Mouse (Mus musculus): ENCODE measurements at regions not wholly inside any gene's neighbourhood (a gene's known extent, or its start where the extent isn't known, plus 50 kb on each side); places are given as distances from the start of the nearest gene placed in this dataset.

- H3K9me3 ChIP-seq (ENCODE audit: control insufficient read depth, insufficient read depth, low read depth, low read length): no peaks in the 10 kb centered on the region
- no peaks in the 10 kb centered on the region for H3K36me3 ChIP-seq (ENCODE audit: control insufficient read depth, insufficient read depth, low read length, poor library complexity, severe bottlenecking)
- no peak overlapping the region for H3K27ac ChIP-seq (ENCODE audit: insufficient read depth, low read depth, low read length, poor library complexity, severe bottlenecking)
- no peak for DNase-seq (ENCODE audit: low read depth, low spot score)
- H3K4me1 ChIP-seq (ENCODE audit: control insufficient read depth in 2 of 2, insufficient read depth in 2 of 2, low read length in 2 of 2, poor library complexity in 1 of 2): 0 out of 4 replicates have a peak, but pooled peaks cover 0 to 1% of the 10 kb centered on the region in 2 experiments
- in situ Hi-C loops (cut with MboI; ENCODE audit: low sequenced_read_pairs in 2 of 2, unreplicated experiment in 2 of 2): no loop called here
- H3K4me3 ChIP-seq (ENCODE audit: insufficient read depth in 1 of 2, low read depth in 1 of 2, low read length in 2 of 2, poor library complexity in 1 of 2, severe bottlenecking in 1 of 2): no peak overlapping the region
- H3K9ac ChIP-seq (ENCODE audit: insufficient read depth, low read depth, low read length, poor library complexity, severe bottlenecking): no peak overlapping the region
- TF ChIP-seq ZC3H11A (IDR thresholded peaks at IDR 0.05; ENCODE audit: borderline replicate concordance, low read depth, low read length) (no peak), HCFC1 (IDR thresholded peaks at IDR 0.05; ENCODE audit: borderline replicate concordance, insufficient read depth, low read length) (no peak), ZNF384 (IDR thresholded peaks at IDR 0.05; ENCODE audit: low read depth, low read length) (no peak), CHD2 (IDR thresholded peaks at IDR 0.05; ENCODE audit: low read depth, low read length) (no peak), MAFK (IDR thresholded peaks at IDR 0.05; ENCODE audit: insufficient read depth, low read depth, low read length) (no peak)
These were observed 94.0 kb upstream of the Mon1b start for GRCm38 (mm10) chr8:113541437-113541836.

- Histone ChIP-seq H3K9ac (ENCODE audit: insufficient read depth, low read depth, low read length, poor library complexity, severe bottlenecking) (no peak overlapping the region), H3K27ac (ENCODE audit: insufficient read depth, low read depth, low read length, poor library complexity, severe bottlenecking) (no peak overlapping the region), H3K36me3 (ENCODE audit: control insufficient read depth, insufficient read depth, low read length, poor library complexity, severe bottlenecking) (no peaks in the 10 kb centered on the region), H3K4me1 (ENCODE audit: control insufficient read depth in 2 of 2, insufficient read depth in 2 of 2, low read length in 2 of 2, poor library complexity in 1 of 2) (no peaks in the 10 kb centered on the region), H3K9me3 (ENCODE audit: control insufficient read depth, insufficient read depth, low read depth, low read length) (no peaks in the 10 kb centered on the region), H3K4me3 (ENCODE audit: insufficient read depth in 1 of 2, low read depth in 1 of 2, low read length in 2 of 2, poor library complexity in 1 of 2, severe bottlenecking in 1 of 2) (no peak overlapping the region)
- TF ChIP-seq CHD2 (IDR thresholded peaks at IDR 0.05; ENCODE audit: low read depth, low read length) (no peak), ZC3H11A (IDR thresholded peaks at IDR 0.05; ENCODE audit: borderline replicate concordance, low read depth, low read length) (no peak), HCFC1 (IDR thresholded peaks at IDR 0.05; ENCODE audit: borderline replicate concordance, insufficient read depth, low read length) (no peak), ZNF384 (IDR thresholded peaks at IDR 0.05; ENCODE audit: low read depth, low read length) (no peak), MAFK (IDR thresholded peaks at IDR 0.05; ENCODE audit: insufficient read depth, low read depth, low read length) (no peak)
- no peak for DNase-seq (ENCODE audit: low read depth, low spot score)
- in situ Hi-C loops (cut with MboI; ENCODE audit: low sequenced_read_pairs in 2 of 2, unreplicated experiment in 2 of 2): no loop called here
These were observed 93.3 kb upstream of the Mon1b start for GRCm38 (mm10) chr8:113542082-113542481.

DNA sequence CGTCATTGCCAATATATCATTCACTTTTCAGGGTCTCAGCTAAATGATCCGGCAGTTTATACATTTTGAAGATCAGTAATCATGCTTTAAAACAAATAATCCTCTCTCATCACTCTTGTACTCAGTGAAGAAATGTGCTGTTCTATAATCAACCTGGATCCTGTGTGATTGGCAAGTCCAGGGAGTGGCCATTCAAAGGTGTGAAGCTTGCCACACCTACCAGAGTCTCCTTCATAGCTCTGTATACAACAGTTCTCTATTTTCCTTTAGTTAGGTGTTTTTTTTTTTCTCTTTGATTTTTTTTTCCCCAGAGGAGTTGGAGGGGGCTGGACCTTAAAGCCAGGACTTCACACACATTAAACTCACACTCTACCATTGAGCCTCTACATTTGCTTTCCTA lies 92.7 kb upstream of the Mon1b start:
- Histone ChIP-seq H3K9me3 (ENCODE audit: control insufficient read depth, insufficient read depth, low read depth, low read length) (no peaks in the 10 kb centered on the region), H3K9ac (ENCODE audit: insufficient read depth, low read depth, low read length, poor library complexity, severe bottlenecking) (no peak overlapping the region), H3K4me3 (ENCODE audit: insufficient read depth in 1 of 2, low read depth in 1 of 2, low read length in 2 of 2, poor library complexity in 1 of 2, severe bottlenecking in 1 of 2) (no peak overlapping the region), H3K36me3 (ENCODE audit: control insufficient read depth, insufficient read depth, low read length, poor library complexity, severe bottlenecking) (no peaks in the 10 kb centered on the region), H3K27ac (ENCODE audit: insufficient read depth, low read depth, low read length, poor library complexity, severe bottlenecking) (no peak overlapping the region), H3K4me1 (ENCODE audit: control insufficient read depth in 2 of 2, insufficient read depth in 2 of 2, low read length in 2 of 2, poor library complexity in 1 of 2) (no peaks in the 10 kb centered on the region)
- TF ChIP-seq HCFC1 (IDR thresholded peaks at IDR 0.05; ENCODE audit: borderline replicate concordance, insufficient read depth, low read length) (no peak), MAFK (IDR thresholded peaks at IDR 0.05; ENCODE audit: insufficient read depth, low read depth, low read length) (no peak)
- in situ Hi-C loops (cut with MboI; ENCODE audit: low sequenced_read_pairs in 2 of 2, unreplicated experiment in 2 of 2): no loop called here
- no peak for DNase-seq (ENCODE audit: low read depth, low spot score)

DNA sequence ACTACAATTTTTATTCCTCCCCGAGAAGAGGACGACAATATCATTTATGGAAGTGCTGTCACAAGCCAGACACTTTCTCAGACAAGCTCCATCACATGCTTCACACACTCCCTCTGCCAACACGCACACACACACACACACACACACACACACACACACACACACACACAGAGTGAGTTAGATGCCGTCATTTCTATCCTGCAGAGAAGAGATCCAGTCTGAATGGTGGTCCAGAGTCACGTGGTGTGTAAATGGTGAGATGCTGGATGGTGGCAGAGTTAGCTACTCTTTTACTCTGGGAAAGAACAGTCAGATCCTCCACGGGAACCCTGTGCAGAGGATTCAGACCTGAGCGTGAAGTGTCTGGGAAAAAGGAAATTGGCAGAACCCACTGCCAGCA lies 86.2 kb upstream of the Mon1b start:
- TF ChIP-seq ZNF384 (IDR thresholded peaks at IDR 0.05; ENCODE audit: low read depth, low read length) (no peak), ZC3H11A (IDR thresholded peaks at IDR 0.05; ENCODE audit: borderline replicate concordance, low read depth, low read length) (no peak), MAFK (IDR thresholded peaks at IDR 0.05; ENCODE audit: insufficient read depth, low read depth, low read length) (no peak), CHD2 (IDR thresholded peaks at IDR 0.05; ENCODE audit: low read depth, low read length) (no peak), HCFC1 (IDR thresholded peaks at IDR 0.05; ENCODE audit: borderline replicate concordance, insufficient read depth, low read length) (no peak)
- Histone ChIP-seq H3K4me1 (ENCODE audit: control insufficient read depth in 2 of 2, insufficient read depth in 2 of 2, low read length in 2 of 2, poor library complexity in 1 of 2) (no peaks in the 10 kb centered on the region), H3K9ac (ENCODE audit: insufficient read depth, low read depth, low read length, poor library complexity, severe bottlenecking) (no peak overlapping the region), H3K27ac (ENCODE audit: insufficient read depth, low read depth, low read length, poor library complexity, severe bottlenecking) (no peak overlapping the region), H3K36me3 (ENCODE audit: control insufficient read depth, insufficient read depth, low read length, poor library complexity, severe bottlenecking) (no peaks in the 10 kb centered on the region), H3K4me3 (ENCODE audit: insufficient read depth in 1 of 2, low read depth in 1 of 2, low read length in 2 of 2, poor library complexity in 1 of 2, severe bottlenecking in 1 of 2) (no peak overlapping the region), H3K9me3 (ENCODE audit: control insufficient read depth, insufficient read depth, low read depth, low read length) (no peaks in the 10 kb centered on the region)
- no peak for DNase-seq (ENCODE audit: low read depth, low spot score)
- in situ Hi-C loops (cut with MboI; ENCODE audit: low sequenced_read_pairs in 2 of 2, unreplicated experiment in 2 of 2): no loop called here

Measured in ES-E14 (cell line).